Mouse (Mus musculus) heart, embryonic 15.5 days (tissue): Measurements from ENCODE around the gene Wdr49. TPM values are rescaled to one million over a fixed set of nuclear protein-coding genes. Genes with fewer than 3 reads are reported as not detected.
"Not testable (repeated sequence)": the region's sequence is repeated elsewhere in the genome, so short reads cannot be mapped to it uniquely, and the experiment has no call there.

Experiments
- ATAC-seq: fragments of 200-750 bp; cut with Nextera tagmentation; replicated peaks from 2 replicates; pipeline ENCODE4 v1.8.0; 2017; ENCODE audit warnings: low read depth, moderate TSS enrichment; ENCODE audit not compliant: insufficient number of reproducible peaks, insufficient read depth, low FRiP score
- H3K27ac ChIP-seq: fragments of 300-500 bp; sonication (generic); 2 replicates; pipeline ENCODE4 v1.5.1; 2015; ENCODE audit warnings: mild to moderate bottlenecking, inconsistent platforms
- H3K27me3 ChIP-seq: fragments of 300-500 bp; sonication (generic); 2 replicates; pipeline ENCODE4 v1.6.1; 2015; ENCODE audit warnings: inconsistent platforms
- H3K36me3 ChIP-seq: fragments of 300-500 bp; sonication (generic); 2 replicates; pipeline ENCODE4 v1.6.1; 2015; ENCODE audit warnings: mild to moderate bottlenecking, inconsistent platforms
- H3K4me1 ChIP-seq: fragments of 300-500 bp; sonication (generic); replicated peaks from 2 replicates; pipeline ENCODE4 v1.6.1; 2015; ENCODE audit warnings: inconsistent platforms
- H3K4me2 ChIP-seq: fragments of 300-500 bp; sonication (generic); 2 replicates; pipeline ENCODE4 v1.6.1; 2015; ENCODE audit warnings: inconsistent platforms, mild to moderate bottlenecking, moderate library complexity
- H3K4me3 ChIP-seq: fragments of 300-500 bp; sonication (generic); 2 replicates; pipeline ENCODE4 v1.5.1; 2015; ENCODE audit warnings: mild to moderate bottlenecking, inconsistent platforms
- H3K9ac ChIP-seq: fragments of 300-500 bp; sonication (generic); 2 replicates; pipeline ENCODE4 v1.6.1; 2015; ENCODE audit warnings: mild to moderate bottlenecking, inconsistent platforms
- H3K9me3 ChIP-seq: fragments of 300-500 bp; sonication (generic); replicated peaks from 2 replicates; pipeline ENCODE4 v1.6.1; 2016; ENCODE audit warnings: inconsistent platforms
- WGBS: fragments of 180-500 bp; shearing (Covaris S2); methylation state at CpG from one replicate; pipeline ENCODE4 v1.1.7; 2015; ENCODE audit warnings: mixed read lengths; 5-methylcytosine and 5-hydroxymethylcytosine counted together
- polyA plus RNA-seq: library from polyadenylated mRNA; unstranded; fragments of >200 nt; fragmentation: Nextera tagmentation; extraction: Ambion mirVana; gene quantifications from 2 replicates; pipeline ENCODE4 v1.2.1, GENCODE M21; 2015

The Wdr49 gene
- polyA plus RNA-seq, 1 experiment from 2014 or later = not detected

DNA sequence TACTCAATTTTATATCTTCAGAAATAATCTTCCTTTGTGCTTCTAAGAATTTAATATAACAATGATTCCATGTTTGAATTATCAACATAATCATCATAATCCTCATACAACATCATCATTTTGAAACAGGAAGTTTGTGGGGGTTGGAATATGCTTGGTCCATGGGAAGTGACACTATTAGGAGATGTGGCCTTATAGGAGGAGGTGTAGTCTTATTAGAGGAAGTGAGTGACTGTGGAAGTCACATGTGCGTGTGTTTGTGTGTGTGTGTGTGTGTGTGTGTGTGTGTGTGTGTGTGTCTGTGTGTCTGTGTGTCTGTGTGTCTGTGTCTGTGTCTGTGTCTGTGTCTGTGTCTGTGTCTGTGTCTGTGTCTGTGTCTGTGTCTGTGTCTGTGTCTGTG, 182.5 kb downstream of the Wdr49 start:
- not testable (repeated sequence) for ATAC-seq, H3K4me2 ChIP-seq, H3K4me3 ChIP-seq, H3K27ac ChIP-seq, H3K4me1 ChIP-seq, H3K27me3 ChIP-seq, H3K9me3 ChIP-seq, H3K36me3 ChIP-seq, H3K9ac ChIP-seq
- WGBS = 93% methylated on average over 1 of the region's 1 CpGs

- no peak overlapping the region for H3K27ac ChIP-seq
- no peak overlapping the region for H3K4me3 ChIP-seq
- no peaks in the 10 kb centered on the region for H3K9me3 ChIP-seq
- 42% methylated on average over 3 of the region's 3 CpGs for WGBS
- ATAC-seq = no peak
- H3K9ac ChIP-seq = no peak overlapping the region
- H3K36me3 ChIP-seq = no peaks in the 10 kb centered on the region
- H3K27me3 ChIP-seq = no peaks in the 10 kb centered on the region
- no peaks in the 10 kb centered on the region for H3K4me1 ChIP-seq
- H3K4me2 ChIP-seq = no peak overlapping the region
Measured at GRCm38 (mm10) chr3:75297758-75298111, 184.2 kb downstream of the Wdr49 start.

GRCm38 (mm10) chr3:75297026-75297757, 184.8 kb downstream of the Wdr49 start:
- Histone ChIP-seq H3K36me3 (no peaks in the 10 kb centered on the region), H3K9me3 (no peaks in the 10 kb centered on the region), H3K27ac (no peak overlapping the region), H3K4me2 (no peak overlapping the region), H3K9ac (no peak overlapping the region), H3K4me1 (no peaks in the 10 kb centered on the region), H3K4me3 (no peak overlapping the region), H3K27me3 (no peaks in the 10 kb centered on the region)
- 60% methylated on average over 2 of the region's 2 CpGs for WGBS
- ATAC-seq = no peak

- ATAC-seq = no peak
- no peaks in the 10 kb centered on the region for H3K27me3 ChIP-seq
Measured at GRCm38 (mm10) chr3:75293243-75293642, 188.7 kb downstream of the Wdr49 start.

DNA sequence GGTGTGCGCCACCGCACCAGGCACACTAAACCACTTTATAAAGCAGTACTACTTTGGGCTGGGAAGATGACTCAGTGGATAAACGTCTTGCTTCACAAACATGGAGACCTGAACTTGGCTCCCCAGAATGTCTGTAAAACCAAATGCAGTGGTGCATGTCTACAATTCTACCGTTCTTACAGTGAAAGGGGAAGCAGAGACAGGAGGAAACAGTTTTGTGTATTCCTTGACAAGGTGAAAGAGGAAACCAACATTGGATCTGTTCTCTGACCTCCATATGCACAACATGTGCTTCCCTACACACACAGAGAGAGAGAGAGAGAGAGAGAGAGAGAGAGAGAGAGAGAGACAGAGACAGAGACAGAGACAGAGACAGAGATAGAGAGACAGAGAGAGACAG, 204.5 kb downstream of the Wdr49 start:
- H3K36me3 ChIP-seq = no peaks in the 10 kb centered on the region
- H3K4me1 ChIP-seq = 0 out of 2 replicates have a peak, but pooled peaks cover 3% of the 10 kb centered on the region
- no peak overlapping the region for H3K27ac ChIP-seq
- WGBS = 70% methylated on average over 4 of the region's 4 CpGs
- H3K9me3 ChIP-seq = no peaks in the 10 kb centered on the region
- H3K4me3 ChIP-seq = no peak overlapping the region
- ATAC-seq = no peak
- no peak overlapping the region for H3K9ac ChIP-seq
- H3K4me2 ChIP-seq = no peak overlapping the region
- no peaks in the 10 kb centered on the region for H3K27me3 ChIP-seq

More at GRCm38 (mm10) chr3:75293243-75293642, 188.7 kb downstream of the Wdr49 start:
- Histone ChIP-seq H3K36me3 (no peaks in the 10 kb centered on the region), H3K4me1 (no peaks in the 10 kb centered on the region), H3K9ac (no peak overlapping the region), H3K4me2 (no peak overlapping the region), H3K27ac (no peak overlapping the region), H3K9me3 (no peaks in the 10 kb centered on the region), H3K4me3 (no peak overlapping the region)
- WGBS = 80% methylated on average over 2 of the region's 2 CpGs

GRCm38 (mm10) chr3:75276522-75276921, 205.4 kb downstream of the Wdr49 start:
- no peaks in the 10 kb centered on the region for H3K9me3 ChIP-seq
- no peaks in the 10 kb centered on the region for H3K36me3 ChIP-seq
- no peak overlapping the region for H3K9ac ChIP-seq
- WGBS = 80% methylated on average over 3 of the region's 3 CpGs
- H3K27me3 ChIP-seq = no peaks in the 10 kb centered on the region
- H3K4me1 ChIP-seq = 0 out of 2 replicates have a peak, but pooled peaks cover 3% of the 10 kb centered on the region
- no peak for ATAC-seq
- H3K4me3 ChIP-seq = no peak overlapping the region
- H3K4me2 ChIP-seq = no peak overlapping the region
- no peak overlapping the region for H3K27ac ChIP-seq

- Histone ChIP-seq H3K36me3 (no peaks in the 10 kb centered on the region), H3K9me3 (no peaks in the 10 kb centered on the region), H3K4me2 (no peak overlapping the region), H3K4me1 (0 out of 2 replicates have a peak, but pooled peaks cover 3% of the 10 kb centered on the region), H3K4me3 (no peak overlapping the region), H3K9ac (no peak overlapping the region), H3K27me3 (no peaks in the 10 kb centered on the region), H3K27ac (no peak overlapping the region)
- no peak for ATAC-seq
Measured at GRCm38 (mm10) chr3:75275127-75275526, 206.8 kb downstream of the Wdr49 start.

GRCm38 (mm10) chr3:75269978-75270377, 212.0 kb downstream of the Wdr49 start, which contains the start of gene Serpini2:
Gene Serpini2, minus strand, starts transcription at chr3:75270078.
- no peak for ATAC-seq
- Histone ChIP-seq H3K27me3 (no peaks in the 10 kb centered on the region), H3K4me2 (no peak within 1 kb of the TSS), H3K9me3 (no peaks in the 10 kb centered on the region), H3K4me1 (no peaks in the 10 kb centered on the region), H3K4me3 (no peak within 1 kb of the TSS), H3K9ac (no peak within 1 kb of the TSS), H3K27ac (no peak within 1 kb of the TSS), H3K36me3 (no peaks in the 10 kb centered on the region)
- 81% methylated on average over 2 of the region's 2 CpGs for WGBS

DNA sequence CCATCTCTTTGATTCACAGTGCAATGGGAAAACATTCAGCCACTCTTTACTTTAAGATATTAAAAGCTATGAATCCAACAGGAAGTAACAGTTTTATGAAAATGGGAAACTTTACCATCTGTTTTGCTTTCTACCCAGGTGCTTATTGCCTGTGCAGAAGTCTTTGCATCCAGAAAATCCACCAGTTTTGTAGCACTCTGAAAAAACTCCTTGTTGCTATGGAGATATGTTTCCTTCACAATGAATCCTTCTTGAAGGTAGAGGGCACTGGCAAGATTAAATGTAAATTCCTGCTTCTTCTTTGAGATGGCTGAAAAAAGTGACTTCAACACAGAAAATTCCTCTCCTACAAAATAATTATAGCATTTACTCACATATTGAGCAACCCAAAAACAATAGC, 222.6 kb downstream of the Wdr49 start:
- Histone ChIP-seq H3K9ac (no peak overlapping the region), H3K9me3 (no peaks in the 10 kb centered on the region), H3K27ac (no peak overlapping the region), H3K4me2 (no peak overlapping the region), H3K4me1 (no peaks in the 10 kb centered on the region), H3K27me3 (no peaks in the 10 kb centered on the region), H3K4me3 (no peak overlapping the region), H3K36me3 (no peaks in the 10 kb centered on the region)
- ATAC-seq = no peak

Other genes starting within 250 kb of the Wdr49 start
- gene Serpini2, start 212.1 kb downstream of the Wdr49 start, polyA plus RNA-seq = not detected in 2 replicates
- gene Pdcd10, start 74.7 kb upstream of the Wdr49 start, polyA plus RNA-seq = 47.4 and 50.1 TPM in 2 replicates
- 2.9 and 4.0 TPM in 2 replicates for gene Serpini1, start 75.4 kb upstream of the Wdr49 start, polyA plus RNA-seq